Comparison of ENCODE assay signal across 25 mouse cellular contexts in the genomic region with DNA sequence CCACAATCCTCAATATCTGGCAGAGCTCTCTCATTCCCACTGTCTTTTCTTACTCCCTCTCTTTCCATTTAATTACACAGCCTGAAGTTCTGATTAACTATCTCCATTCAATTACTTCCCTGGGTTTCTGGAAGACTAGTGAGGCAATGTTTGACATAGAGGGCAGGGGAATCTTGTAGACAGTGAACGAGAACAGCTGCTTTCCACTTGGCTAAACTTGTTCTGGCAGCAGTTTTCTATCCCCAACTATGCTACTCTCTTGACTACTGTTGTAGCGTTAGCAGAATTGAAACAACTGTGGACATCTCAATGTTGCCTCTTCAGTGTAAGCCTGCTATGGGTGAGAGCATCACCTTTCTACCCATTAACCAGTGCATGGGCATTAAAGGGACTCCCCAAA.
A peak's percentile ranks its signal among the peaks of the same experiment; 100 is the strongest.
DNase-seq lines count a peak whose midpoint lies in the region; ATAC-seq and TF ChIP-seq lines count a peak whose summit lies in the region.
"Had no signal": no experiment of that assay in that cellular context is flagged by ENCODE, and none has a peak within 500 bp of the region (broad histone marks: within the 10 kb centered on the region; RNA-seq: fewer than 3 reads in every experiment).

No protein-coding gene starts in this region.

- no peak for TF ChIP-seq POLR2A in lung, adult 2 months (IDR thresholded peaks at IDR 0.05; ENCODE audit: borderline replicate concordance, extremely low read depth, low read depth, low read length)

- ATAC-seq in kidney, postnatal 0 days (replicated peaks; ENCODE audit: low FRiP score, low read depth): no peak
- peak; percentile 54; the same call in 1 of the 2 replicates for ATAC-seq in lung, embryonic 14.5 days (ENCODE audit: insufficient read depth)
- peak; percentile 61 for ATAC-seq in lung, postnatal 0 days
- ATAC-seq: activated CD4-positive, CD25-positive, alpha-beta regulatory T cell, adult 4 months; CD4-positive, CD25-positive, alpha-beta regulatory T cell, adult 4 months; forebrain, embryonic 13.5 days; forebrain, embryonic 16.5 days had no signal

- no peak for TF ChIP-seq CTCF in kidney, postnatal 0 days (IDR thresholded peaks at IDR 0.05; ENCODE audit: low read depth)
- no peak for TF ChIP-seq CTCF in lung, embryonic 14.5 days (IDR thresholded peaks at IDR 0.05; ENCODE audit: low read depth)
- no peak for TF ChIP-seq CTCF in lung, adult 2 months (IDR thresholded peaks at IDR 0.05; ENCODE audit: insufficient read depth, low read length)
- TF ChIP-seq CTCF in lung, postnatal 0 days (IDR thresholded peaks at IDR 0.05): no peak

- H3K27ac ChIP-seq in kidney, postnatal 0 days: no peak overlapping the region
- no peak overlapping the region for H3K27ac ChIP-seq in lung, embryonic 14.5 days (ENCODE audit: low read depth)
- no peak overlapping the region for H3K27ac ChIP-seq in lung, postnatal 0 days (ENCODE audit: low read length)
- H3K27ac ChIP-seq: forebrain, embryonic 10.5 days; forebrain, embryonic 13.5 days; heart, adult 2 months; heart, embryonic 10.5 days; heart, embryonic 13.5 days; hindbrain, embryonic 10.5 days; hindbrain, embryonic 13.5 days had no signal

- no peak for TF ChIP-seq EP300 in lung, postnatal 0 days (IDR thresholded peaks at IDR 0.05)

- H3K27me3 ChIP-seq in kidney, postnatal 0 days (ENCODE audit: insufficient read depth, low read length): no peaks in the 10 kb centered on the region
- no peaks in the 10 kb centered on the region for H3K27me3 ChIP-seq in lung, embryonic 14.5 days (ENCODE audit: insufficient read depth, low read length)
- H3K27me3 ChIP-seq in lung, postnatal 0 days (replicated peaks; ENCODE audit: insufficient read depth, low read length): no peaks in the 10 kb centered on the region
- H3K27me3 ChIP-seq: forebrain, embryonic 13.5 days; heart, embryonic 13.5 days; hindbrain, embryonic 13.5 days had no signal

- no peaks in the 10 kb centered on the region for H3K9me3 ChIP-seq in kidney, postnatal 0 days (replicated peaks; ENCODE audit: low read length)
- H3K9me3 ChIP-seq in lung, embryonic 14.5 days (ENCODE audit: low read depth, low read length): no peaks in the 10 kb centered on the region
- no peaks in the 10 kb centered on the region for H3K9me3 ChIP-seq in lung, postnatal 0 days (ENCODE audit: low read length)
- H3K9me3 ChIP-seq: forebrain, embryonic 10.5 days; forebrain, embryonic 13.5 days; heart, embryonic 10.5 days; heart, embryonic 13.5 days; hindbrain, embryonic 10.5 days; hindbrain, embryonic 13.5 days had no signal

- no peak overlapping the region for H3K4me3 ChIP-seq in kidney, postnatal 0 days (replicated peaks; ENCODE audit: low read depth, low read length)
- no peak overlapping the region for H3K4me3 ChIP-seq in lung, embryonic 14.5 days (ENCODE audit: low read depth, low read length)
- no peak overlapping the region for H3K4me3 ChIP-seq in lung, adult 2 months (replicated peaks; ENCODE audit: extremely low read depth, low read depth, low read length)
- H3K4me3 ChIP-seq in lung, postnatal 0 days (ENCODE audit: low read depth, low read length): no peak overlapping the region
- H3K4me3 ChIP-seq: forebrain, embryonic 10.5 days; forebrain, embryonic 13.5 days; heart, adult 2 months; heart, embryonic 10.5 days; heart, embryonic 13.5 days; hindbrain, embryonic 10.5 days; hindbrain, embryonic 13.5 days had no signal

- no peak overlapping the region for H3K4me2 ChIP-seq in kidney, postnatal 0 days (ENCODE audit: low read length)
- H3K4me2 ChIP-seq in lung, embryonic 14.5 days: no peak overlapping the region
- no peak overlapping the region for H3K4me2 ChIP-seq in lung, postnatal 0 days (replicated peaks; ENCODE audit: low read depth, low read length)
- H3K4me2 ChIP-seq: forebrain, embryonic 13.5 days; heart, embryonic 13.5 days; hindbrain, embryonic 13.5 days had no signal

- no peaks in the 10 kb centered on the region for H3K4me1 ChIP-seq in kidney, postnatal 0 days (replicated peaks; ENCODE audit: insufficient read depth, low read length)
- H3K4me1 ChIP-seq in lung, embryonic 14.5 days (ENCODE audit: insufficient read depth): no peaks in the 10 kb centered on the region
- H3K4me1 ChIP-seq in lung, adult 2 months (ENCODE audit: control insufficient read depth, insufficient read depth, low read length): no peaks in the 10 kb centered on the region
- H3K4me1 ChIP-seq in lung, postnatal 0 days (ENCODE audit: insufficient read depth, low read depth, low read length): no peaks in the 10 kb centered on the region
- H3K4me1 ChIP-seq: heart, embryonic 10.5 days; heart, embryonic 13.5 days had no signal

- no peaks in the 10 kb centered on the region for H3K36me3 ChIP-seq in kidney, postnatal 0 days (ENCODE audit: insufficient read depth, low read length)
- H3K36me3 ChIP-seq in lung, embryonic 14.5 days (ENCODE audit: insufficient read depth): no peaks in the 10 kb centered on the region
- H3K36me3 ChIP-seq in lung, postnatal 0 days (ENCODE audit: insufficient read depth, low read length): no peaks in the 10 kb centered on the region
- H3K36me3 ChIP-seq: forebrain, embryonic 10.5 days; heart, embryonic 10.5 days; heart, embryonic 13.5 days; hindbrain, embryonic 10.5 days; hindbrain, embryonic 13.5 days had no signal

- peak; percentile 47 for DNase-seq in kidney, postnatal 0 days (ENCODE audit: low spot score)
- no peak for DNase-seq in kidney, adult 9 months
- DNase-seq in lung, embryonic 14.5 days: peak; percentile 48
- no peak for DNase-seq in lung, adult 2 months
- peak; percentile 58 for DNase-seq in lung, postnatal 0 days (ENCODE audit: low spot score)
- peak; percentile 33 for DNase-seq in lung, postnatal 10 days
- DNase-seq in ovary, postnatal 14 days (ENCODE audit: low spot score): no peak
- no peak for DNase-seq in T-cell, adult 2 months (ENCODE audit: low spot score)
- DNase-seq: adrenal gland, adult 8-10 months; adrenal gland, postnatal 25 days; cerebellum, adult 11-12 months; cerebellum, adult 8-10 months; cerebellum, postnatal 10 days; gastrocnemius, postnatal 10 days; gastrocnemius, postnatal 36 days; heart, adult 2 months had no signal

- WGBS in kidney, postnatal 0 days: 36% methylated on average over 2 of the region's 2 CpGs
- 60% methylated on average over 2 of the region's 2 CpGs for WGBS in lung, embryonic 14.5 days
- 48% methylated on average over 2 of the region's 2 CpGs for WGBS in lung, adult 2 months
- 51% methylated on average over 2 of the region's 2 CpGs for WGBS in lung, postnatal 0 days

- no peak overlapping the region for H3K9ac ChIP-seq in kidney, postnatal 0 days (ENCODE audit: low read depth, low read length)
- no peak overlapping the region for H3K9ac ChIP-seq in lung, embryonic 14.5 days
- no peak overlapping the region for H3K9ac ChIP-seq in lung, postnatal 0 days (replicated peaks; ENCODE audit: low read depth)
- H3K9ac ChIP-seq: forebrain, embryonic 13.5 days; heart, embryonic 13.5 days; hindbrain, embryonic 13.5 days had no signal

Comparison
In these comparisons a context has a peak if more than half of its experiments do, and no peak if none do; other contexts are left out.
1. DNase-seq: peak in kidney, postnatal 0 days (single experiment), lung, embryonic 14.5 days (single experiment), lung, postnatal 0 days (single experiment) and lung, postnatal 10 days (single experiment); none in kidney, adult 9 months (single experiment), lung, adult 2 months (single experiment), ovary, postnatal 14 days (single experiment) and T-cell, adult 2 months (single experiment).